Mouse (Mus musculus) olfactory bulb, adult 2 months (tissue): ENCODE results near the gene Phc2. TPM values are rescaled to one million over a fixed set of nuclear protein-coding genes. Genes with fewer than 3 reads are reported as not detected.

ENCODE experiments used
- H3K27ac ChIP-seq: fragments of 200-500 bp; 2 replicates; pipeline ENCODE4 v1.5.1; 2012; ENCODE audit warnings: low read depth, low read length; ENCODE audit not compliant: insufficient read depth
- H3K4me1 ChIP-seq: fragments of 200-500 bp; 2 replicates; pipeline ENCODE4 v1.6.1; 2012; ENCODE audit warnings: low read length; ENCODE audit not compliant: control insufficient read depth, insufficient read depth
- H3K4me3 ChIP-seq: fragments of 200-500 bp; 2 replicates; pipeline ENCODE4 v1.5.1; 2012; ENCODE audit warnings: mild to moderate bottlenecking, low read depth, low read length, moderate library complexity; ENCODE audit not compliant: insufficient read depth
- CTCF ChIP-seq: fragments of 200-500 bp; IDR thresholded peaks from 2 replicates; pipeline ENCODE4 v1.5.1; 2012; ENCODE audit warnings: low read depth, mild to moderate bottlenecking, low read length, moderate library complexity; ENCODE audit not compliant: insufficient read depth
- POLR2A ChIP-seq: fragments of 200-500 bp; IDR thresholded peaks from 2 replicates; pipeline ENCODE4 v1.6.1; 2012; ENCODE audit warnings: mild to moderate bottlenecking, low read depth, low read length, moderate library complexity; ENCODE audit not compliant: insufficient read depth
- WGBS: fragments of 180-500 bp; shearing (Covaris S2); methylation state at CpG from one replicate; pipeline ENCODE4 v1.1.7; 2018; 5-methylcytosine and 5-hydroxymethylcytosine counted together
- polyA plus RNA-seq: library from polyadenylated mRNA; stranded (reverse); fragments of >200 nt; gene quantifications from 2 replicates; pipeline ENCODE4 v1.2.4, GENCODE M21; 2012; ENCODE audit warnings: low replicate concordance; ENCODE audit not compliant: missing spikeins, insufficient read depth, insufficient read length

Gene Phc2
- polyA plus RNA-seq, 1 experiment, result not detected

- H3K4me3 ChIP-seq, result no peak overlapping the region
- peak overlapping the region; percentile 78 for H3K27ac ChIP-seq
- no peak for TF ChIP-seq CTCF
- no peak for TF ChIP-seq POLR2A
- peaks cover 48% of the 10 kb centered on the region for H3K4me1 ChIP-seq
- 76% methylated on average over 13 of the region's 13 CpGs for WGBS
These were observed 27.8 kb downstream of the Phc2 start for GRCm38 (mm10) chr4:128682281-128682680.

- no peak overlapping the region for H3K4me3 ChIP-seq
- 28% methylated on average over 3 of the region's 3 CpGs for WGBS
- peaks cover 48% of the 10 kb centered on the region for H3K4me1 ChIP-seq
- TF ChIP-seq POLR2A (no peak), CTCF (no peak)
- peak overlapping the region; percentile 78 for H3K27ac ChIP-seq
These were observed 29.2 kb downstream of the Phc2 start for GRCm38 (mm10) chr4:128683706-128684105.

- H3K4me1 ChIP-seq, result peaks cover 50% of the 10 kb centered on the region
- WGBS, result 75% methylated on average over 11 of the region's 11 CpGs
These were observed 29.6 kb downstream of the Phc2 start for GRCm38 (mm10) chr4:128684108-128684507.

GRCm38 (mm10) chr4:128688513-128688913, 34.0 kb downstream of the Phc2 start:
- H3K4me3 ChIP-seq, result no peak overlapping the region
- 14% methylated on average over 6 of the region's 6 CpGs for WGBS
- H3K4me1 ChIP-seq, result peaks cover 52% of the 10 kb centered on the region

More at GRCm38 (mm10) chr4:128684108-128684507, 29.6 kb downstream of the Phc2 start:
- TF ChIP-seq POLR2A (no peak), CTCF (no peak)
- Histone ChIP-seq H3K4me3 (no peak overlapping the region), H3K27ac (peak overlapping the region; percentile 67; the same call in 1 of the 2 replicates)

GRCm38 (mm10) chr4:128688976-128689375, 34.5 kb downstream of the Phc2 start:
- Histone ChIP-seq H3K4me1 (peaks cover 53% of the 10 kb centered on the region), H3K27ac (peak overlapping the region; percentile 17; the same call in 1 of the 2 replicates), H3K4me3 (peak overlapping the region; percentile 10; the same call in 1 of the 2 replicates)
- 28% methylated on average over 9 of the region's 9 CpGs for WGBS
- TF ChIP-seq POLR2A (no peak), CTCF (no peak)

More at GRCm38 (mm10) chr4:128688513-128688913, 34.0 kb downstream of the Phc2 start:
- no peak for TF ChIP-seq CTCF
- no peak for TF ChIP-seq POLR2A
- H3K27ac ChIP-seq, result peak overlapping the region; percentile 62

- TF ChIP-seq CTCF (no peak), POLR2A (no peak)
- Histone ChIP-seq H3K4me1 (peaks cover 52% of the 10 kb centered on the region), H3K27ac (no peak overlapping the region), H3K4me3 (peak overlapping the region; percentile 10; the same call in 1 of the 2 replicates)
- WGBS, result 52% methylated on average over 6 of the region's 6 CpGs
These were observed 35.3 kb downstream of the Phc2 start for GRCm38 (mm10) chr4:128689739-128690304.

- Histone ChIP-seq H3K4me1 (peaks cover 61% of the 10 kb centered on the region), H3K27ac (no peak overlapping the region), H3K4me3 (no peak overlapping the region)
- 92% methylated on average over 4 of the region's 4 CpGs for WGBS
- TF ChIP-seq CTCF, result no peak
- TF ChIP-seq POLR2A, result no peak
These were observed 36.7 kb downstream of the Phc2 start for GRCm38 (mm10) chr4:128691195-128691594.

GRCm38 (mm10) chr4:128692149-128692925, 37.8 kb downstream of the Phc2 start:
- no peak for TF ChIP-seq POLR2A
- TF ChIP-seq CTCF, result no peak
- H3K4me1 ChIP-seq, result peaks cover 69% of the 10 kb centered on the region
- 46% methylated on average over 14 of the region's 15 CpGs for WGBS
- no peak overlapping the region for H3K4me3 ChIP-seq
- no peak overlapping the region for H3K27ac ChIP-seq

- WGBS, result 41% methylated on average over 5 of the region's 5 CpGs
- no peak for TF ChIP-seq CTCF
- no peak for TF ChIP-seq POLR2A
- peaks cover 75% of the 10 kb centered on the region for H3K4me1 ChIP-seq
- H3K27ac ChIP-seq, result no peak overlapping the region
- H3K4me3 ChIP-seq, result no peak overlapping the region
These were observed 38.7 kb downstream of the Phc2 start for GRCm38 (mm10) chr4:128693207-128693606.
